Mouse (Mus musculus): ENCODE results near the gene Pdcd4. TPM values are rescaled to one million over a fixed set of nuclear protein-coding genes. Genes with fewer than 3 reads are reported as not detected.
"Not testable (repeated sequence)": the region's sequence is repeated elsewhere in the genome, so short reads cannot be mapped to it uniquely, and the experiment has no call there.

Pdcd4 gene
- polyA plus RNA-seq, 1 experiment from 2014 or later: 69.8 TPM

DNA sequence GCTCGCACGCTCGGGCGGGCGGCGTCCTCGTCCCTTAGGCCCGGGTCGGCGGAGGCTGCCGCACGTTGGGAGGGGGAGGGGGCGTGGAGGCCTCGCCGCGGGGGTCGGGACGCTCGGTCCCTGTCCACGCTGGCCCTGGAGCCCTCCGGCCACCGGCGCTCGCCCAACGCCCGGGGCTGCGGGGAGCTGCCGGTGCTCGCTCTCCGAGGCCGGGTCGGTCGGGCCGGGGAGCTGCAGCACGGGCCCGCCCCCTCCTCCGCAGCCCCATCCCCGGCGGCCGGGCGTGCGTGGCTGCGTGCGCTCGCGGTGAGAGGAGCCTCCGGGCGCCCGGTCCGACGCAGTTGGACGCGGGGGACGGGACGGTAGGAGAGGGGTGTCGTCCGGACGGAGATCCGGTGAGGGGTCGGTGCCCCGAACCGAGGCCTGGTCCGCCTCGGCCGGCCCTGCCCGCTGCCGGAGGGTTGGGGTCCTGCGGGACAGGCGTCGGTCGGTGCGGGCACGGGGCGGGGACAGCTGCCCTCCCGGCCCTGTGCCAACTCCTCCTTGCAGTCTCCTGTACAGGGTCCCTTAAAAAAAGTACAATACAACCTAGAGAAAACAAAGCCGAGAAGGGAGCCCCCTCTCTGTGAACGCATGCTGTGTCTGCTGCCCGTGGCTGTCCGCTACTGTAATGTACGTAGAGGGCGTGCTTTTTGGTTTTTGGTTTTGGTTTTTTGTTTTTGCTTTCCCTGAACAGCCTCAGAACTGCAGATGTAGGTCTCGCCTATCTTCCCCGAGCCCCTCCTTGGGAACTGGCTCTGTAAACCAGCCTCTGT is 11.7 kb downstream of the Pdcd4 start:
- peak; percentile 75 for ATAC-seq
- Histone ChIP-seq H3K9ac (ENCODE audit: low read depth, low read length) (peak overlapping the region; percentile 81), H3K36me3 (ENCODE audit: control insufficient read depth, insufficient read depth, low read length) (no peaks in the 10 kb centered on the region), H3K27me3 (ENCODE audit: control insufficient read depth, insufficient read depth, low read depth, low read length) (no peaks in the 10 kb centered on the region; the same call in 1 of the 2 replicates), H3K4me2 (ENCODE audit: low read length) (peak overlapping the region; percentile 73), H3K9me3 (replicated peaks; ENCODE audit: control insufficient read depth, low read length, poor library complexity, severe bottlenecking) (no peaks in the 10 kb centered on the region), H3K4me1 (ENCODE audit: control insufficient read depth, insufficient read depth, low read length) (peaks cover 25% of the 10 kb centered on the region), H3K27ac (ENCODE audit: low read length) (peak overlapping the region; percentile 93), H3K4me3 (ENCODE audit: low read depth, low read length) (peak overlapping the region; percentile 95)
- WGBS: under 1% methylated on average over 69 of the region's 83 CpGs

DNA sequence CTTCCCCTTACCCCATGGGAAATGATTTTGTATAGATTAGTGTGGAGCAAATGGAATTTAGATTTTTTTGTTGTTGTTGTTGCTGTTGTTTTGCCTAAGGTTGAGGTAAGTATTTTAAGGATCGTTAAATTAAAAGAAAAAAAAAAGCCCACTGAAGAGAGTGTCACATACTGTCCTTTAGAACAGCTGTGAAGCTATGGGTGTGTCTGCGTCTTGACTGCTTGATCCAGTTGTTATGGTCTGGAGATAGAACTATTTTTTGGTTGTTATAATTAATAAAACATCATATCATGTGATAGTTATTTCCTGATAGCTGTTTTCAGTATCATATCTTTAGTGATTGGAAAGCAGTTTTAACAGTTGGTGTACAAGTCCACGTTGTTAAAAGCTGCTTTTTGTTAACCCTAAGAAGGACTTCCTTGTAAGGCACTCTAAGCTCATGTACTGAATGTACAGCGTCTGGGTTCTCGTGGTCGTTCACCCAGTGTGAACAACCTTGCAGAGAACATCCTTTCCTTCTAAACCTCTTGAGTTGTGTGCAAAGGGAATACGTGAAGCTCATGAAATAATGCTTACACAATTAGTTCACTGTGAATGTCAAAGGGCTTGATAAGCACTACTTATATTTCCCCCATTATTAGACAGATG is 12.9 kb downstream of the Pdcd4 start:
- ATAC-seq: no peak
- H3K9ac ChIP-seq (ENCODE audit: low read depth, low read length): peak overlapping the region; percentile 30
- peak overlapping the region; percentile 95 for H3K4me3 ChIP-seq (ENCODE audit: low read depth, low read length)
- peaks cover 7% of the 10 kb centered on the region for H3K36me3 ChIP-seq (ENCODE audit: control insufficient read depth, insufficient read depth, low read length)
- H3K4me1 ChIP-seq (ENCODE audit: control insufficient read depth, insufficient read depth, low read length): peaks cover 25% of the 10 kb centered on the region
- H3K27ac ChIP-seq (ENCODE audit: low read length): no peak overlapping the region
- H3K4me2 ChIP-seq (ENCODE audit: low read length): peak overlapping the region; percentile 73
- no peaks in the 10 kb centered on the region for H3K9me3 ChIP-seq (replicated peaks; ENCODE audit: control insufficient read depth, low read length, poor library complexity, severe bottlenecking)
- WGBS: 71% methylated on average over 7 of the region's 7 CpGs
- no peaks in the 10 kb centered on the region; the same call in 1 of the 2 replicates for H3K27me3 ChIP-seq (ENCODE audit: control insufficient read depth, insufficient read depth, low read depth, low read length)

DNA sequence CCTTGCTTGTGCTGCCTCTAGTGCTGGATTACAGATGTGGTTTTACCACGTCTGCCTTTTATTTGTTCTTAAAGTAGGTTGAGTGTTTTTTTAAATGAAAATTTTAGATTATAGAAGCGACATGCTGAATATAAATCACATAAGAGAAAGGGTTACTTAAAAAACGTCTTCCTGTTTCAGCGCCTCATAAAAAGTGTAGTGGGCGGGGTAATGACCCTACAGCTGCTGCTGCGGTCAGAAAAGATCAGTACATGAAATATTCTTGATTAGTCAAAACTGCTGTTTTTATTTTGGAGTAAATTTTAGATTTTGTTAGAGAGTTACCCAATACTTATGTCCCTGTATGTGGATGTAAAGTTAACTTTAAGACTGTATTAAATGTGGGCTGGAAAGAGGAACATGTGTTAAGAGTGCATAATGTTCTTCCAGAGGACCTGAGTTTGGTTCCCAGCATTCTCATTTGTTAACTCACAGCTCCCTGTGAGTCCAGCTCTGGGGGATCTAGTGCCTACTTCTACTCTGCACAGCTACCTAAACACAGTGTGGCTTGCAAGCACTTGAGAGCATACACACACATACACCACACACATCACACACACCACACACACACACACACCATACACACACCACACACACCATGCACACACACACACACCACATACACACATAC is 14.1 kb downstream of the Pdcd4 start:
- no peak for ATAC-seq
- H3K4me2 ChIP-seq (ENCODE audit: low read length): no peak overlapping the region

DNA sequence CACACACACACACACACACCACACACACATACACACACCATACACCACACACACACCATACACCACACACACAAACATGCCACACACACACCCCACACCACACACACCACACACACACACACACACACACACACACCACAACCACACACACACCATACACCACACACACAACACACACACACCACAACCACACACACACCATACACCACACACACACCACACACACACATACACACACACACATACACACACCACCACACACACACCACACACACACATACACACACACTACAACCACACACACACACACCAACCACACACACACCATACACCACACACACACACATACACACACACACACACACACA is 14.7 kb downstream of the Pdcd4 start:
- ATAC-seq; H3K4me2 ChIP-seq (ENCODE audit: low read length); H3K4me3 ChIP-seq (ENCODE audit: low read depth, low read length); H3K27me3 ChIP-seq (ENCODE audit: control insufficient read depth, insufficient read depth, low read depth, low read length); H3K9me3 ChIP-seq (replicated peaks; ENCODE audit: control insufficient read depth, low read length, poor library complexity, severe bottlenecking); H3K9ac ChIP-seq (ENCODE audit: low read depth, low read length); H3K27ac ChIP-seq (ENCODE audit: low read length): not testable (repeated sequence)
- Histone ChIP-seq H3K36me3 (ENCODE audit: control insufficient read depth, insufficient read depth, low read length) (peaks cover 11% of the 10 kb centered on the region), H3K4me1 (ENCODE audit: control insufficient read depth, insufficient read depth, low read length) (peaks cover 25% of the 10 kb centered on the region)

More for the DNA sequence above, 14.1 kb downstream of the Pdcd4 start:
- Histone ChIP-seq H3K4me1 (ENCODE audit: control insufficient read depth, insufficient read depth, low read length) (peaks cover 25% of the 10 kb centered on the region), H3K27ac (ENCODE audit: low read length) (no peak overlapping the region), H3K9me3 (replicated peaks; ENCODE audit: control insufficient read depth, low read length, poor library complexity, severe bottlenecking) (no peaks in the 10 kb centered on the region), H3K9ac (ENCODE audit: low read depth, low read length) (no peak overlapping the region), H3K4me3 (ENCODE audit: low read depth, low read length) (no peak overlapping the region), H3K27me3 (ENCODE audit: control insufficient read depth, insufficient read depth, low read depth, low read length) (no peaks in the 10 kb centered on the region), H3K36me3 (ENCODE audit: control insufficient read depth, insufficient read depth, low read length) (peaks cover 11% of the 10 kb centered on the region)
- WGBS: 72% methylated on average over 6 of the region's 6 CpGs

- H3K9ac ChIP-seq (ENCODE audit: low read depth, low read length): no peak overlapping the region
- H3K36me3 ChIP-seq (ENCODE audit: control insufficient read depth, insufficient read depth, low read length): peaks cover 31% of the 10 kb centered on the region
- no peaks in the 10 kb centered on the region for H3K9me3 ChIP-seq (replicated peaks; ENCODE audit: control insufficient read depth, low read length, poor library complexity, severe bottlenecking)
- H3K27ac ChIP-seq (ENCODE audit: low read length): no peak overlapping the region
- no peaks in the 10 kb centered on the region for H3K27me3 ChIP-seq (ENCODE audit: control insufficient read depth, insufficient read depth, low read depth, low read length)
- H3K4me1 ChIP-seq (ENCODE audit: control insufficient read depth, insufficient read depth, low read length): no peaks in the 10 kb centered on the region
- no peak overlapping the region for H3K4me3 ChIP-seq (ENCODE audit: low read depth, low read length)
- 92% methylated on average over 4 of the region's 4 CpGs for WGBS
- no peak overlapping the region for H3K4me2 ChIP-seq (ENCODE audit: low read length)
- no peak for ATAC-seq
These were observed 22.9 kb downstream of the Pdcd4 start for GRCm38 (mm10) chr19:53914950-53915349.

GRCm38 (mm10) chr19:53919541-53919940 is 27.5 kb downstream of the Pdcd4 start:
- no peak overlapping the region for H3K4me3 ChIP-seq (ENCODE audit: low read depth, low read length)
- no peak overlapping the region for H3K4me2 ChIP-seq (ENCODE audit: low read length)
- H3K36me3 ChIP-seq (ENCODE audit: control insufficient read depth, insufficient read depth, low read length): peaks cover 26% of the 10 kb centered on the region
- 92% methylated on average over 10 of the region's 10 CpGs for WGBS
- H3K9me3 ChIP-seq (replicated peaks; ENCODE audit: control insufficient read depth, low read length, poor library complexity, severe bottlenecking): no peaks in the 10 kb centered on the region
- H3K27ac ChIP-seq (ENCODE audit: low read length): no peak overlapping the region
- no peaks in the 10 kb centered on the region for H3K4me1 ChIP-seq (ENCODE audit: control insufficient read depth, insufficient read depth, low read length)
- no peak overlapping the region for H3K9ac ChIP-seq (ENCODE audit: low read depth, low read length)
- no peaks in the 10 kb centered on the region for H3K27me3 ChIP-seq (ENCODE audit: control insufficient read depth, insufficient read depth, low read depth, low read length)
- no peak for ATAC-seq

DNA sequence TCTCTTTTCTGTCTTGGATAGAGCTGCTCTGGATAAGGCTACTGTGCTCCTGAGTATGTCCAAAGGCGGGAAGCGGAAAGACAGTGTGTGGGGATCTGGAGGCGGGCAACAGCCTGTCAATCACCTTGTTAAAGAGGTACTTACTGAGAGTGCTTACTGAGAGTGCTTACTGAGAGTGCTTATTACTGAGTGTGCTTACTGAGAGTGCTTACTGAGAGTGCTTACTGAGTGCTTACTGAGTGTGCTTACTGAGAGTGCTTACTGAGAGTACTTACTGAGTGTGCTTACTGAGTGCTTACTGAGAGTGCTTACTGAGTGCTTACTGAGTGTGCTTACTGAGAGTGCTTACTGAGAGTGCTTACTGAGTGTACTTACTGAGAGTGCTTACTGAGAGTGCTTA is 30.0 kb downstream of the Pdcd4 start:
- not testable (repeated sequence) for H3K9me3 ChIP-seq (replicated peaks; ENCODE audit: control insufficient read depth, low read length, poor library complexity, severe bottlenecking); H3K4me3 ChIP-seq (ENCODE audit: low read depth, low read length)
- 86% methylated on average over 3 of the region's 3 CpGs for WGBS

GRCm38 (mm10) chr19:53925338-53925751 is 33.3 kb downstream of the Pdcd4 start:
- no peaks in the 10 kb centered on the region for H3K27me3 ChIP-seq (ENCODE audit: control insufficient read depth, insufficient read depth, low read depth, low read length)
- 93% methylated on average over 2 of the region's 2 CpGs for WGBS

More for the DNA sequence above, 30.0 kb downstream of the Pdcd4 start:
- ATAC-seq; H3K4me2 ChIP-seq (ENCODE audit: low read length); H3K27me3 ChIP-seq (ENCODE audit: control insufficient read depth, insufficient read depth, low read depth, low read length); H3K27ac ChIP-seq (ENCODE audit: low read length); H3K9ac ChIP-seq (ENCODE audit: low read depth, low read length); H3K4me1 ChIP-seq (ENCODE audit: control insufficient read depth, insufficient read depth, low read length): not testable (repeated sequence)
- peaks cover 21% of the 10 kb centered on the region for H3K36me3 ChIP-seq (ENCODE audit: control insufficient read depth, insufficient read depth, low read length)

DNA sequence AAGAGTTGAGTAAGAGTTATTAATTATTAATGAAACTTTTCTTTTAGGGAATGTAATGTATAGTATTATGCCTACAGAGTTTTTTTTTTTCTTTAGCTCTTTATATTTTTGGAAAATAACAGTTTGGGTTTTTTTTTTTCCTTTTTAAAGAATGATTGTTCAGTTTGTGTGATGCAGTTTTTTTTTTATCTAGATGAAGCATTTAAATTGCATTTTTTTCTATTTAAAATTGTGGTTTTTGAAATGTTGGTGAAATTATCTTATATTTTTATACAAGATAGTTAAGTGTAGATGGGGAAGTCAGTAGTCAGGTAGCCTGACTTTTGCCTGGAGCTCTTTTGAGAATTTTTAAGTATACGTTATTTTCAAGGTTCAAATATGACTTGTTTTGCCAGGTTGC is 34.7 kb downstream of the Pdcd4 start:
- Histone ChIP-seq H3K36me3 (ENCODE audit: control insufficient read depth, insufficient read depth, low read length) (peaks cover 19% of the 10 kb centered on the region), H3K27me3 (ENCODE audit: control insufficient read depth, insufficient read depth, low read depth, low read length) (no peaks in the 10 kb centered on the region), H3K27ac (ENCODE audit: low read length) (no peak overlapping the region), H3K4me2 (ENCODE audit: low read length) (no peak overlapping the region), H3K9ac (ENCODE audit: low read depth, low read length) (no peak overlapping the region), H3K9me3 (replicated peaks; ENCODE audit: control insufficient read depth, low read length, poor library complexity, severe bottlenecking) (no peaks in the 10 kb centered on the region), H3K4me1 (ENCODE audit: control insufficient read depth, insufficient read depth, low read length) (no peaks in the 10 kb centered on the region), H3K4me3 (ENCODE audit: low read depth, low read length) (no peak overlapping the region)
- no peak for ATAC-seq
- 100% methylated on average over 1 of the region's 1 CpGs for WGBS

More at GRCm38 (mm10) chr19:53925338-53925751, 33.3 kb downstream of the Pdcd4 start:
- Histone ChIP-seq H3K36me3 (ENCODE audit: control insufficient read depth, insufficient read depth, low read length) (peaks cover 20% of the 10 kb centered on the region), H3K27ac (ENCODE audit: low read length) (no peak overlapping the region), H3K9me3 (replicated peaks; ENCODE audit: control insufficient read depth, low read length, poor library complexity, severe bottlenecking) (no peaks in the 10 kb centered on the region), H3K4me3 (ENCODE audit: low read depth, low read length) (no peak overlapping the region), H3K9ac (ENCODE audit: low read depth, low read length) (no peak overlapping the region), H3K4me1 (ENCODE audit: control insufficient read depth, insufficient read depth, low read length) (no peaks in the 10 kb centered on the region), H3K4me2 (ENCODE audit: low read length) (no peak overlapping the region)
- no peak for ATAC-seq
